Comparison of ENCODE assay signal across 8 mouse cellular contexts in the genomic region with DNA sequence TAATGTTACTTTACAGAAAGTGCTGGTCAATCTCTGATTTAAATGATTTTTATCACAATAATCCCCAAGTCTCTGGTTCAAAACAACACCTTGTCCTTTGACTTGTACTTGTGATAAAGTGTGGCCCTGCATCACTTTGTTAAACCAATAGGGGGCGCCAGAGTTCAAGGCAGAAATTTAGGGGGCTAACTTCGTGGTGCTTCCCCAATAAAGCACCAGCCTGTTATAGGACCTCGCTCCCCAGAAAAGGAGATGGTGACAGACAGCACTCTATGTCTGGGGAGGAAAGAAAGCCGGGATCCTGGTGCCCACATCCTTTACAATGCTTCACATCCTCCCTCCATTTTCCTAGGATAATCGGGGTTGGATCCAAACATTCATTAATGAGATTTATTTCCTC.
DNase-seq lines count a peak whose midpoint lies in the region; ATAC-seq and TF ChIP-seq lines count a peak whose summit lies in the region.
"Had no signal": no experiment of that assay in that cellular context is flagged by ENCODE, and none has a peak within 500 bp of the region (broad histone marks: within the 10 kb centered on the region; RNA-seq: fewer than 3 reads in every experiment).

No protein-coding gene starts in this region.

- H3K27me3 ChIP-seq in hindbrain, embryonic 10.5 days (ENCODE audit: insufficient read depth, poor library complexity, severe bottlenecking) = no peaks in the 10 kb centered on the region
- no peaks in the 10 kb centered on the region for H3K27me3 ChIP-seq in hindbrain, embryonic 16.5 days (replicated peaks; ENCODE audit: control insufficient read depth, insufficient read depth, low read length)
- no peaks in the 10 kb centered on the region for H3K27me3 ChIP-seq in testis, adult 2 months (ENCODE audit: control insufficient read depth, insufficient read depth, low read length)
- H3K27me3 ChIP-seq in limb, embryonic 10.5 days (ENCODE audit: low read depth, poor library complexity, severe bottlenecking) = no peaks in the 10 kb centered on the region
- H3K27me3 ChIP-seq: intestine, embryonic 15.5 days had no signal

- 41% methylated on average over 5 of the region's 5 CpGs for WGBS in hindbrain, embryonic 10.5 days
- 43% methylated on average over 5 of the region's 5 CpGs for WGBS in hindbrain, embryonic 16.5 days
- 46% methylated on average over 5 of the region's 5 CpGs for WGBS in limb, embryonic 10.5 days

- no peak overlapping the region for H3K4me2 ChIP-seq in hindbrain, embryonic 16.5 days (ENCODE audit: low read length)
- H3K4me2 ChIP-seq: intestine, embryonic 15.5 days had no signal

- peak; percentile 31 for DNase-seq in hindbrain, embryonic 10.5 days (ENCODE audit: low spot score)
- DNase-seq in testis, postnatal 14 days (ENCODE audit: low spot score) = no peak
- DNase-seq in induced T-regulatory cell, adult 2 months (ENCODE audit: low read depth) = peak; percentile 58
- DNase-seq in limb, embryonic 10.5 days (ENCODE audit: low spot score) = no peak
- no peak for DNase-seq in gastrocnemius, adult 18-20 months (ENCODE audit: low spot score)

- ATAC-seq in hindbrain, embryonic 16.5 days = no peak
- ATAC-seq: intestine, embryonic 15.5 days had no signal

- H3K9ac ChIP-seq in hindbrain, embryonic 16.5 days (ENCODE audit: low read depth, low read length) = no peak overlapping the region
- H3K9ac ChIP-seq: intestine, embryonic 15.5 days had no signal

- peaks cover 18% of the 10 kb centered on the region for H3K4me1 ChIP-seq in hindbrain, embryonic 10.5 days (replicated peaks)
- peaks cover 6% of the 10 kb centered on the region for H3K4me1 ChIP-seq in hindbrain, embryonic 16.5 days (ENCODE audit: control insufficient read depth, insufficient read depth, low read depth, low read length)
- no peaks in the 10 kb centered on the region for H3K4me1 ChIP-seq in testis, adult 2 months (ENCODE audit: control insufficient read depth, insufficient read depth, low read length)
- peaks cover 10% of the 10 kb centered on the region for H3K4me1 ChIP-seq in limb, embryonic 10.5 days

- peak; percentile 29 for TF ChIP-seq CTCF in testis, adult 2 months (IDR thresholded peaks at IDR 0.05; ENCODE audit: control insufficient read depth, insufficient read depth, insufficient replicate concordance, low read depth, low read length)

- no peak for TF ChIP-seq POLR2A in testis, adult 2 months (IDR thresholded peaks at IDR 0.05; ENCODE audit: control insufficient read depth, low read depth, low read length)

- no peak overlapping the region for H3K27ac ChIP-seq in hindbrain, embryonic 10.5 days
- H3K27ac ChIP-seq in hindbrain, embryonic 16.5 days (ENCODE audit: low read depth, low read length) = no peak overlapping the region
- no peak overlapping the region for H3K27ac ChIP-seq in testis, adult 2 months (ENCODE audit: control insufficient read depth, insufficient read depth, low read depth, low read length)
- H3K27ac ChIP-seq in limb, embryonic 10.5 days = no peak overlapping the region
- H3K27ac ChIP-seq: intestine, embryonic 15.5 days had no signal

- no peaks in the 10 kb centered on the region for H3K36me3 ChIP-seq in hindbrain, embryonic 10.5 days
- H3K36me3 ChIP-seq in hindbrain, embryonic 16.5 days (ENCODE audit: control insufficient read depth, insufficient read depth, low read length) = no peaks in the 10 kb centered on the region
- no peaks in the 10 kb centered on the region for H3K36me3 ChIP-seq in testis, adult 2 months (ENCODE audit: control insufficient read depth, insufficient read depth, low read length)
- no peaks in the 10 kb centered on the region for H3K36me3 ChIP-seq in limb, embryonic 10.5 days
- H3K36me3 ChIP-seq: intestine, embryonic 15.5 days had no signal

- no peaks in the 10 kb centered on the region for H3K9me3 ChIP-seq in hindbrain, embryonic 10.5 days
- H3K9me3 ChIP-seq in hindbrain, embryonic 16.5 days (ENCODE audit: control insufficient read depth, low read length) = no peaks in the 10 kb centered on the region
- H3K9me3 ChIP-seq in limb, embryonic 10.5 days (replicated peaks) = no peaks in the 10 kb centered on the region
- H3K9me3 ChIP-seq: intestine, embryonic 15.5 days had no signal

- H3K4me3 ChIP-seq in hindbrain, embryonic 10.5 days = no peak overlapping the region
- no peak overlapping the region for H3K4me3 ChIP-seq in hindbrain, embryonic 16.5 days (ENCODE audit: low read length)
- no peak overlapping the region for H3K4me3 ChIP-seq in testis, adult 2 months (ENCODE audit: control insufficient read depth, low read depth, low read length)
- H3K4me3 ChIP-seq in limb, embryonic 10.5 days = no peak overlapping the region
- H3K4me3 ChIP-seq: intestine, embryonic 15.5 days had no signal

Comparison
In these comparisons a context has a peak if more than half of its experiments do, and no peak if none do; other contexts are left out.
1. DNase-seq: peak in hindbrain, embryonic 10.5 days (single experiment) and induced T-regulatory cell, adult 2 months (single experiment); none in testis, postnatal 14 days (single experiment), limb, embryonic 10.5 days (single experiment) and gastrocnemius, adult 18-20 months (single experiment).